Mouse (Mus musculus) kidney, postnatal 4 days (tissue): ENCODE results near the gene Zfp568.
A peak's percentile ranks its signal among the peaks of the same experiment; 100 is the strongest.
"Not testable (repeated sequence)": the region's sequence is repeated elsewhere in the genome, so short reads cannot be mapped to it uniquely, and the experiment has no call there.

Experiments
- DNase-seq, 2 experiments: peaks; one replicate each; pipeline ENCODE4 v3.0.0; 2021; ENCODE audit warnings: mixed read lengths in 2 of 2

Zfp568 gene

DNA sequence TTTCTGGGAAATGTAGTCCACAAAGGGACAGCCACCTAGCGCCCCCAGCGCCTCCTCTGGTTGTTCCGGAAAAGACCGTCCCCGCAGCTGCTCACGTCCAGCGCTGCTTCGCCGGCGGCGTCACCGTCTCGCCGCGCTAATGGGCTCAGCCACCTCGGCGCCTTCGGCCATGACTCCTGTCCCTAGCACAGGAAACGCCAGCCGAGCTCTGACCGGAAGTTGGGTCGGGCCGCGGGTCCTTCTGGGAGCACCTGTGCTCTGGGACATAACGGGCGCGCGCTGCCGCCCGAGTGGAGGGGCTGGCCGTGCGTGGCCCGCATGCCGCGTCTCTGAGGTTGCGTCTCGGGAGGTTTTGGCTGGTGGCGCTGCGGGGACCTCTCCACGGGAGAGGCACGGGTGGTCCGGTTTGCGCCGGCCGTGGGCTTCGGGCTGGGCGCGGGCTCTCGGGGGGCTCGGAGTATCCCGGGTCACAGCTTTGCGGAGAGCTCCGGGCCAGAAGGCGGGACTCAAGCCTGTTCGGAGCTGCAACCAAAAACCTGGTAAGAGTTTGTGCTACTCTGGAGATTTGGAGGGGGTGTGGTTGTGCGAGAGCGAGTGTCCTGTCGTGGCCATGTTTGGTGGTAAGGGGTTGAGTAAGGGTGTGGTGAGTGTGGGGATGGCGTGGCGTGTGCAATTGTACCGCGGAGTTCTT lies at the start of gene Zfp568:
Gene Zfp568 (plus strand): TSS at position 266 of the 691 bp plus-strand sequence.
- peak; percentile 95 to 97 for DNase-seq

- DNase-seq = no peak
Measured at GRCm38 (mm10) chr7:29938856-29939255, 44.9 kb upstream of the Zfp568 start.

GRCm38 (mm10) chr7:29941027-29941426 lies 42.7 kb upstream of the Zfp568 start:
- DNase-seq = no peak

DNA sequence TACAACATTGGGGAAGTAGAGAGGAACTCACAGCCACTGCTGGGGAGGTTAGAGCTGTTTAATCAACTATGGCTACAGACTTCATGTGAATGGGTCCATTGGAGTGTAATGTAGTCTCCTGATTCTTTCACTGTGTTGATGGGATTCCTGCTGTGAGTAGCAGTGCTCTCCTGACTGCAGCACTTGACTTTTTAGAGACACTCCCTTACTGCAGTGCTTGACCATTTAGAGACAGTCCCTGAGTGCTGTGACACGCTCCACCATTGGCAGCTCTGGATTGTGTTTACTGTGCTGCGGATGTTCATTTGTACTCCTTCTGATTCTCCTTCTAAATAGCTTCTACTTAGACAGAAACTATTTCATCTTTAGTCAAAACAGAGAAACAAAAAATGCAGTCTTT lies 41.0 kb upstream of the Zfp568 start:
- no peak for DNase-seq

- no peak for DNase-seq
Measured at GRCm38 (mm10) chr7:29943720-29944119, 40.0 kb upstream of the Zfp568 start.

- DNase-seq = no peak
Measured at GRCm38 (mm10) chr7:29944201-29944600, 39.6 kb upstream of the Zfp568 start.

- DNase-seq = no peak
Measured at GRCm38 (mm10) chr7:29953086-29953485, 30.7 kb upstream of the Zfp568 start.

DNA sequence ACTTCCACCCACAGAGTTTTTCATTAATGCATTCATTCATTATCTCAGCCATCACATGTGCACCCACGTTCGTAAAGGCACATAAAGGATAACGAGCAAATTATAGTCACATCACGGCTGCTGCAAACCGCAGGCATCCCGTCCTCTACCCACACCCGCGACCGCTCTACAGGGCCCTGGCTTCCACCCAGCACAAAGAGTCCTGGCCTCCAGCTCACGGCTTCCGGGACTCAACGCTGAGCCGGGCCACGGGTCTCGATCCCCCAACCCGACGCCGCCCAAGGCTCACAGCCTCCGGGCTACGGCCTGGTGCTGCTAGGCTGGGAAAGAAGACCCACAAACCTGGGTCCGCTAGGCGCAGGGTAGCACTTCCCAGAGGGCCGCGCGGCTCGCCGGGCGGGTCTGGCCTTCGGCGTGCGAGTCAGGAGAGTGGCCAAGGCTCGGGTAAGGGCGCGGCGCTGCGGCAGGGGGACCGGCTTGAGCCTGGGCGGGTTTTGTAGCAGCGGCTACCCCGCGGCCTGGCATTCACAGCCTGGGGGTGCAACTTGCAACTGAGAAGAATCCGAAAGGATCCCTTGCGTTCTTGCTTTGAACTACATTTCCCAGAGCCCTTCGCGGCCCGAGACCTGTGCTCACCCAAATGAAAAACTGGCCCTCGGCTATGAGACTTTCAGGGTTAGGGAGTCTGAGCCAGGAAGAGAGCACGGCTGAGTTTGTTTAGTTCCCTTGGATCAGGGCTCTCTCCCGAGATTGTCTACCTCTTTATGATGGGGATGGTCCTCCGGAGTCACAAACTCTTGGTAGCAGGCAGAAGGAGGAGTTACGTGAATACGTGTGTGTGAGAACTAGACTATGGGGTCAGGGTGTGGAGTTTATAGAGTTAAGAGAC lies 30.0 kb upstream of the Zfp568 start, which contains the start of gene Zfp74:
Gene Zfp74 (minus strand): TSS at position 577 of the 889 bp plus-strand sequence.
- DNase-seq = peak; percentile 83 to 88

DNA sequence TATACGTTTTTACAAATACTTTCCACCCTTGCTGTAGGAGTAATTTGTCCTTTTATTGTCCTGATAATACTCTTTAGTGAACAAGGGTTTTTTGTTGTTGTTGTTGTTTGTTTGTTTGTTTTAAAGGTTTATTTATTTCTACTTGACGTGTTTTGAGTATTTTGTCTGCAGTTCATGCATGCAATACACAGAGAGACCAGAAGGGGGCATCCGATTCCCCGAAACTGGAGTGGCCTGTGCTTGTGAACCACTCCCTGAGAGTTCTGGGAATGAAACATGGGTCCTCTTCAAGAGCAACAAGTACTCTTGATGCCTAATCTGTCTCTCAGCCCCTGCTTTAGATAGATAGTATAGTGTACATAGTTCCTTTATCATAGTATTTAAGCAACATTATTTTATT lies 29.0 kb upstream of the Zfp568 start:
- DNase-seq = peak; percentile 60 to 68

- DNase-seq = peak; percentile 21 to 52
Measured at GRCm38 (mm10) chr7:29956257-29956656, 27.5 kb upstream of the Zfp568 start.

DNA sequence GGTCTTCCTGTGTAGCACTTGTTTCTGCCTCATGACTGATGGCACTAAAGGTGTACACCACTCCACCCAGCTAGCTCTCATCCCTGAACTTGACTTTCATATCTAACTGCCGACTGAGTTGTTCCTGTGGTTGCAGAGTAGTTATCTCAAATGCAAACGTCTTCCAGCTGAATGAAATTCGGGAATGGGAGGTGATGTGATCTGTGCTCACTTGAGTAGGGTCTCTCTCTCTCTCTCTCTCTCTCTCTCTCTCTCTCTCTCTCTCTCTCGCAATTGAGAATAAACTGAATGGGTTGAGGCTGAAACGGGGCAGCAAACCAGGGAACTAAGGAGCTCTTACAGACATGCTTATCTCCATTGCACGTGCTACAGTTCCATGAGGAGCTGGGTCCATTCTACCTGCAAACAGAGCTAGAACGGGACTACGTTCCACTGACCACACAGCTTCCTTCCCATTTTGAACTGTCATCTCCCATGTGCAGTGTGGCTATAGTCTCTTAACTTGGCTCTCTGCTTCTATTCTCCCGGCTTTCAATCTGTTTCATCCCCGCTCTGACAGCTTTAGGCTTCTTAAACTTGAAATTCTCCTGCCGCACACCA lies 25.5 kb upstream of the Zfp568 start:
- DNase-seq = no peak

DNA sequence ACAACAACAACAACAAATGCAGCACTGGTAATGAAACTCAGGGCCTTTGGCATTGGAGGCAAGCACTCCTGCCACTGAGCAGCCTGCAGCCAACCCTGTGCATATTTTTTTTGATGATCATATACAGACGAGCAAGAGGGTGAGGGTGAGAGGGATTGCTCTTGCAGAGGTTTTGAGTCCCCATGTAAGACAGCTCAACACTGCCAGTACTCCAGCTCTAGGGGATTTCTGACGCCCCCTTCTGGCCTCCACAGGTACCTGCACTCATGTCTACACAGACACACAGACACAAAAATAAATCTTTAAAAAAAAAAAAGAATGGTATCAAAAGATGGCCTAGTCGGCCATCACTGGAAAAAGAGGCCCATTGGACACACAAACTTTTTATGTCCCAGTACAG lies 24.8 kb upstream of the Zfp568 start:
- DNase-seq = no peak

DNA sequence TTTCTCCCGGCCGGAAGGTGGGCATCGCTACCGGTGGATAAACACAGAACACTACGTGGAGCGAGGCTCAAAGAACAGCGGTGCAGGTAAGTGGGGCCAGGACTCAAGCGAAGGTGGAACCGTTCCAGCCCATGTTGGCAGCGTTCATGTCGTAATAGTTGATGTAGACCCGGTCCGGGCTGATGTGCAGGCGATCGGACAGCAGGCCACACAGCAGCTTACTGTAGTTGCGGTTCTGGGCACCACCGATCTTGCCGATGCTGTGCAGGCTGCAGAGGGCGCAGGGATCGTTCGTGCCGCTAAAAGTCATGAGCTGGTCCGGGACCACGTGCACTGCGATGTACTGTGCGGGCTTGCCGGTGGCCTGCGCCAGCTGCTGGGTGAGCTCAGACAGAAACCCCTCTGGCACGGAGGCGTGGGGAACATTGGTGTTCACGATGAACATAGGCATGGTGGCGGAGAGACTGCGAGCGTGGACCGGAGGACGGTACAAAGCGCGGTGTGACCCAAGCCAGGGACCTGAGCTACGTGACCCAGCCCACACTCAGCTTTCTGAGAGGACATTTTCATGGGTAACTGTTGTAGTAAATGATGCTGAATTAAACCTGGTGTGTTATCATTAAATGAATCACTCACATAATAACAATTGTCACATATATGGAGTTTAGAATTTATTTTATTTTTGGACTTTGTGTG lies 18.5 kb upstream of the Zfp568 start:
- DNase-seq = not testable (repeated sequence)

DNA sequence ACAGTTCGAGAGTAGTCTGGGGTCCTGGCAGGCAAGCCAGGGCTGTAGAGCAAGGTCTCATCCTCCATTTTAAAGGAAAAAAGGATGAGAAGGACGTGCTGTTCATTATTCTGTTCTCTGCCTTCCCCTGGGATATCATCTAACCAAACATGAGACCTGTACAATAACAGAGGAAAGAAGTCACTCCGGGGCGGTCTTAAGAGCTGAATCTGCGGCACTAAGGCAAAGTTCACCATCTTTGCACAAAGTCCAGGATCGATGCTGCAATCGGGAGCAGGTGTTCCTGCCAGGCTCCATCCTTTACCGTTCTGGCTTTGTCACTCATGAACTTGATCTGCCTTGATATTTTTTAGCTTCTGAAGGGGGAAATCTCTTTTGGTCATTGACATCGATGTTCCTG lies 13.1 kb upstream of the Zfp568 start:
- DNase-seq = no peak

DNA sequence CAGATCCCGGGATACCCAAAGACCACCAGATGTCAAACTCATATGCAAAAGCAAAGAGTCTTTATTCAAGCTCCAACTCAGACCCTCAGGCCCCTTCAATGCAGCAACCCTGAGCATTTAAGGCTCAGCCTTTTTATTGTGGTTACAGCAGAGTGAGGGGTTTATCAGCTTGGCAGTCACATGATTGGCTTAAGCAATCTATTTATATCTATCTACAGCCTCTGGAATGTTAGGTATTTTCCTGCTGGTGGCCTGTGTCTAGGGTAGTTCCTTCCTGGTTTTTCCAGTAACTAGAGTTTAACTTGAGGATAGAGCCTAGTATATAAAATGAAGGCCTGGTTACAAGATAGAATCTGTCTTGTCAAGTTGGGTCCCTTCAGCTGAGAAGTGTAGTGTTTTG lies 3.0 kb upstream of the Zfp568 start:
- no peak for DNase-seq

DNA sequence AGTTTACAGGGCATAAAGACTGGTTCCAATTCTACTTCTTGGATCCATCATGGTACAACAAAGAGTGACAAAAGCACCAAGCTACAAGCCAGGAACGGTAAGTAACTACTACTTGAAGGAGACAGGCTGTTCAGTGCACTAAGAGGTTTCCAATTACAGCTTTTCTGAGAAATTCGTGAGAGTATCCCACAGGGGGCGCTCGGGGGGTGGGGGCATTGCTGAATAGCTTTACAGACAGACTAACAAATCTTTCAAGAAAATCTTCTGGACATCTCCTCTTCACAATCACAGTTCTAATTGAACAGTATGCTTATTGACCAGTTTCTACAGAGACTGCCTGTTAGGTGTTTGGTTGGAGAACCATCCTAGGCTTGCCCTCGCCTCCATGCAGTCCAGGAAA lies 2.3 kb upstream of the Zfp568 start:
- peak; percentile 10 to 24 for DNase-seq

GRCm38 (mm10) chr7:29981860-29982259 lies 1.9 kb upstream of the Zfp568 start:
- no peak for DNase-seq

DNA sequence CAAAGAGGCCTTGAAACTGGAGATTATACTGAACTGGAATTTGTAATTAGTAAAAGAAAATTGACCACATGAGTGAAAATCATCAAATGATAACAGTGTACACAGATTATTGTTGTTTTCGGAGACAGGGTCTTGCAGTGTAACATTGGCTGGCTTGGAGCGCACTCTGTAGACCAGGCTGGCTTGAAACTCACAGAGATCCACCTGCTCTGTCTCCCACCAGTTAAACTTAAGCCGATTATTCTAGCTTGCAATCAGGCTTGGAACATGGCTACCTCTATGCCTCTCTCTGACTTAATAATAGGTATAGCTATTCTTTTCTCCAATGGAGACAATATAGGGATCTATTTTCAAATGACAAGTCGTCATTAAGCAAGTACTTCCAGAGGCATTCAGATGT lies 1.4 kb upstream of the Zfp568 start:
- no peak for DNase-seq

DNA sequence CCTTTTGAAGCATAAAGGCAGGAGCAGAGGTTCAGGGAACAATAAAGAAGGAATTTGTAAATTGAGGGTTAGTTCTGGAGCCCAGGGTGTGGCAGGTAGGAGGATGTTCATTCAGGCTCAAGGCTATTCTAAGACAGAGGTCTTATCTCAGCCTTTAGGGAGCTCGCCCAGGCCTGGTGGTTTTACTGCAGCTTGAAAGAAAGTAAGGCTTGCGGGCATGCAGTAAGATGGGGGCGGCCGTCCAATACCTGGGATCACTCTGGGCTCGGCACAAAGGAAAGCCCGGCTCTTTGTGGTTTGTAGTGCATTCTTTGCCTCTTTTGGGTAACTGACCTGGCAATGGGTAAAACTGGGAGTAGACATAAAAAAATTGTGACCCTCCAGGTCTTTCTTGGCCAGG lies 824 bp upstream of the Zfp568 start:
- DNase-seq = peak; percentile 16 to 37

- DNase-seq = no peak
Measured at GRCm38 (mm10) chr7:29983340-29983689, 440 bp upstream of the Zfp568 start.

DNA sequence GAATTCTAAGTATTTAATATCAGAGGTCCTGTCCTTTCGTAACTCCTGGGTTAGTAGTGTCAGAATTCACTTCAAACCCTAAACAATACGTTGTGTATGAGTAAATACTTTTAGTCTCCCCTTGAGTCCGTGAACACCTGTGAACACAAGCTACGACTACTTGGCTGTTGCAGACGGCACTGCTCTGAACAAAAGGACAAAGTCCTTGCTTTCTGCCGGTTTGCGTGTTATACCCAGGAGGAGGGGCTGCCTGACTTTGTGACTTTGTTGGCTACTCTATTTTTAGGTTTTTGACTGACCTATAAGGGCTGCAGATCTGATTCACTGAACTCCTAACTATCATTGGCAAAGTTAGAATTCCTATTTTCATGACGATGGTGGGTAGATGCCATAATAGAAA lies 2.3 kb downstream of the Zfp568 start:
- DNase-seq = no peak

DNA sequence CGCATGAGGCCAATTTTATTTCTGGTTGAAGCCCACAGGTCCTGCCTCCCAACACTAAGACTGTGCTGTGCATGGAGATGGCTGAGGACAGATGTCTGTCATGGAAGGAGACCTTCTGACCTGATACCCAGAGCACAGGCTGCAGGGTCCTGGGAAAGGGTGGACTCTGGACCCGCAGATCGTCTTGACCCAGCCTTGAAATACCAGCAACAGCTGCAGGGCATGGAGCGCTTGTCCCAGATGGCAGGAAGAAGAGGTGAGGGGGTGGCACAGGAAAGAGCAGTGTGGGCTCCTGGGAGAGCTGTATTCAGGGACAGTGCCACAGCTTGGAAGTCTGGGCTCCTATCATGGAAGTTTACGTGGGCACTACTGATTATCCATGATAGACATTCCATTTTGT lies 3.8 kb downstream of the Zfp568 start:
- no peak for DNase-seq

- peak; percentile 8 to 41 for DNase-seq
Measured at GRCm38 (mm10) chr7:29989031-29989430, 5.3 kb downstream of the Zfp568 start.
